Mouse (Mus musculus) retina, postnatal 7 days (tissue): ENCODE results near the gene Gtsf2.

Experiments
- DNase-seq: peaks from one replicate; pipeline ENCODE4 v3.0.0-alpha.2; 2012; ENCODE audit warnings: low read depth, low spot score

Gene Gtsf2

DNA sequence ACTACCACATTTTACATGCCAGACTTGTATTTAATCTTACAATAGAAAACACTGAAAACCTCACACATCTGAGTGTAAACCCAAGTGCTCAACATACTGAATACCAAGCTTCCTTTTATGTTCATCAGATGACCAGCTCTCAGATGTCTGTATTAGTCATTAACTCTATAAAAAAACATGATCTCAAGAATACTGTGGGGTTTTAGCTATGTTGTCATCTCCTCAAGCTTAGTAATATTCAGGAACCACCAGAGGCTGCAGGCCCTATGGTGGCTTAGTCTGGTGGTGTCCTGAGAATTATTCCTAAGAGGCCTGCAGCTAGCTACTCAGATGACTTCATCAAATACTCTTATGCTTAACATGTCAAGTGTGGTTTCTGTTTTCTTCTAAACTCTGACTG lies 54.7 kb downstream of the Gtsf2 start:
- no peak for DNase-seq
